Mouse (Mus musculus): ENCODE results near the gene Gnb3.
"Not testable (repeated sequence)": the region's sequence is repeated elsewhere in the genome, so short reads cannot be mapped to it uniquely, and the experiment has no call there.

Gene Gnb3

DNA sequence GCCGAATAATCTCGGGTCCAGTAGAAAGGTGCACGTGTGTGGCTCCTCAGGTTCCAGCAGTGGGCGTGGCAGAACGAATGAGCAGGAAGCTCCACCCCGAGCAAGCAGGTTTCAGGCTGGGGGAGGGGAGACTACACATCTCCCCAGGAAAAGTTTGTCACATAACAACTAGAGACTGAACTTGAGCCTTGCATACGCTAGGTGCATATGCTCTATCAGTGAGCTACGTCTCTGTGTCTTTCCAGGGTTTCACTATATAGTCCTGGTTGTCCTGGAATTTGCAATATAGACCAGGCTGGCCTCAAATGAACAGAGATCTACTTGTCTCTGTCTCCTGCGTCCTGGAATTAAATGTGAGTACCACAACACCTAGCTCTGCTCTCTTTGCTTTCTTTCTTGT, 37.7 kb downstream of the Gnb3 start:
- not testable (repeated sequence) for DNase-seq (ENCODE audit: low read depth)

- DNase-seq (ENCODE audit: low read depth) = no peak
Observed at GRCm38 (mm10) chr6:124796200-124796599, 43.9 kb downstream of the Gnb3 start.

- no peak for DNase-seq (ENCODE audit: low read depth)
Observed at GRCm38 (mm10) chr6:124795781-124796180, 44.3 kb downstream of the Gnb3 start.

DNA sequence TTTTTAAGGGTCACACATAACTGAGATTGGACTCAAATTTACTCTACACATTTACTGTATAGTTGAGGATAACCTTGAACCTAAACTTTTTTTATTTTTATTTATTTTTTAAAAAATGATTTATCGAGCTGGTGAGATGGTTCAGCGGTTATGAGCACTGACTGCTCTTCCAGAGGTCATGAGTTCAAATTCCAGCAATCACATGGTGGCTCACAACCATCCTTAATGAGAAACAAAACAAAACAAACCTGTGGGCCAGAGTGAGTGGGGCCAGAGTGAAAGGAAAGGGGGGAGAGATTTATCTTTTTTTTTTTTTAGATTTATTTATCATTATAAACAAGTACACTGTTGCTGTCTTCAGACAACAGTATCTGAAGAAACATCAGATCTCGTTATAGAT, 48.2 kb downstream of the Gnb3 start:
- DNase-seq (ENCODE audit: low read depth) = no peak

GRCm38 (mm10) chr6:124790121-124790520, 50.0 kb downstream of the Gnb3 start:
- no peak for DNase-seq (ENCODE audit: low read depth)

DNA sequence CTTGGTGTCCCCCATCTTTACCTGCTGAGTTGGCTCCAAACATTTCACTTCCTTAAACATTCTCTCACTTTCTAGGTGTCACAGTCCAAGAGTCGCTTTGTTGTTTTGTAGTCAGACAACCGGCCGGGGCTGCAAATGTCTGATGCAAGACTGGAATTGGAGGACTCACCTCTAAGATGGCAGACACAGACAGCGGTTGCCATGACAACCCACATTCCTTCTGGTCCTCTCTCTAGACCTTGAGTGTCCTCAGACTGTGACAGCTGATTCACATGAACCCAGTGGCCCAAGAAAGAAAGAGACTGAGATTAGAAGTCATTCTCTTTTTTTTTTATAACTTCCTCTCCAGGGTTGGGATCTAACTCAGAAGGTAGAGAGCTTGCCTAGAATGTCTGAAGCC, 50.6 kb downstream of the Gnb3 start:
- DNase-seq (ENCODE audit: low read depth) = no peak

- DNase-seq (ENCODE audit: low read depth) = no peak
Observed at GRCm38 (mm10) chr6:124787722-124788121, 52.4 kb downstream of the Gnb3 start.

GRCm38 (mm10) chr6:124786756-124787420, 53.2 kb downstream of the Gnb3 start:
- no peak for DNase-seq (ENCODE audit: low read depth)

Data from fibroblast of lung, adult 2 months (primary cell).